Mouse (Mus musculus) liver, adult 2 months (tissue): ENCODE measurements around the gene Ptbp2. TPM values are rescaled to one million over a fixed set of nuclear protein-coding genes. Genes with fewer than 3 reads are reported as not detected.

Experiments
- DNase-seq: peaks from one replicate; pipeline ENCODE4 v3.0.0-alpha.2; 2011; ENCODE audit warnings: low read depth, low spot score; ENCODE audit errors: extremely low read depth
- H3K27ac ChIP-seq: fragments of 200-500 bp; replicated peaks from 2 replicates; pipeline ENCODE4 v1.5.1; 2012; ENCODE audit warnings: low read depth, mild to moderate bottlenecking, control low read depth, inconsistent platforms, low read length; ENCODE audit not compliant: insufficient read depth
- H3K27me3 ChIP-seq: fragments of 200-500 bp; 2 replicates; pipeline ENCODE4 v1.6.1; 2012; ENCODE audit warnings: mild to moderate bottlenecking, moderate library complexity, low read length, inconsistent platforms; ENCODE audit not compliant: control insufficient read depth, insufficient read depth
- H3K36me3 ChIP-seq: fragments of 200-500 bp; 2 replicates; pipeline ENCODE4 v1.6.1; 2012; ENCODE audit warnings: low read length, inconsistent platforms; ENCODE audit not compliant: control insufficient read depth, insufficient read depth
- H3K4me1 ChIP-seq: fragments of 200-500 bp; 2 replicates; pipeline ENCODE4 v1.6.1; 2011; ENCODE audit warnings: low read length; ENCODE audit not compliant: control insufficient read depth, insufficient read depth
- H3K4me3 ChIP-seq: fragments of 200-500 bp; 2 replicates; pipeline ENCODE4 v1.5.1; 2011; ENCODE audit warnings: low read depth, mild to moderate bottlenecking, control low read depth, low read length, moderate library complexity; ENCODE audit not compliant: insufficient read depth
- H3K79me2 ChIP-seq: fragments of 200-500 bp; 2 replicates; pipeline ENCODE4 v1.6.1; 2012; ENCODE audit warnings: inconsistent platforms, mild to moderate bottlenecking, low read length, moderate library complexity; ENCODE audit not compliant: control insufficient read depth, insufficient read depth
- H3K9ac ChIP-seq: fragments of 200-500 bp; 2 replicates; pipeline ENCODE4 v1.6.1; 2012; ENCODE audit warnings: low read depth, mild to moderate bottlenecking, control low read depth, inconsistent platforms, low read length
- CTCF ChIP-seq: fragments of 200-500 bp; IDR thresholded peaks from 2 replicates; pipeline ENCODE4 v1.5.1; 2011; ENCODE audit warnings: low read depth, low read length, control low read depth
- POLR2A ChIP-seq: fragments of 200-500 bp; IDR thresholded peaks from 2 replicates; pipeline ENCODE4 v1.6.1; 2011; ENCODE audit warnings: low read length, control low read depth; ENCODE audit not compliant: insufficient read depth; ENCODE audit errors: extremely low read depth
- WGBS: fragments of 180-500 bp; shearing (Covaris S2); methylation state at CpG from one replicate; pipeline ENCODE4 v1.1.7; 2018; 5-methylcytosine and 5-hydroxymethylcytosine counted together
- polyA plus RNA-seq: library from polyadenylated mRNA; depleted of rRNA; stranded (reverse); fragments of >200 nt; gene quantifications from 2 replicates; pipeline ENCODE4 v1.2.3, GENCODE M21; 2012
- total RNA-seq: library from RNA; depleted of rRNA; stranded (reverse); fragments of >200 nt; gene quantifications from 2 replicates; pipeline ENCODE4 v1.2.3, GENCODE M21; 2014

Ptbp2 gene
- total and polyA plus RNA-seq, 2 experiments = 2.4 to 23.1 TPM

DNA sequence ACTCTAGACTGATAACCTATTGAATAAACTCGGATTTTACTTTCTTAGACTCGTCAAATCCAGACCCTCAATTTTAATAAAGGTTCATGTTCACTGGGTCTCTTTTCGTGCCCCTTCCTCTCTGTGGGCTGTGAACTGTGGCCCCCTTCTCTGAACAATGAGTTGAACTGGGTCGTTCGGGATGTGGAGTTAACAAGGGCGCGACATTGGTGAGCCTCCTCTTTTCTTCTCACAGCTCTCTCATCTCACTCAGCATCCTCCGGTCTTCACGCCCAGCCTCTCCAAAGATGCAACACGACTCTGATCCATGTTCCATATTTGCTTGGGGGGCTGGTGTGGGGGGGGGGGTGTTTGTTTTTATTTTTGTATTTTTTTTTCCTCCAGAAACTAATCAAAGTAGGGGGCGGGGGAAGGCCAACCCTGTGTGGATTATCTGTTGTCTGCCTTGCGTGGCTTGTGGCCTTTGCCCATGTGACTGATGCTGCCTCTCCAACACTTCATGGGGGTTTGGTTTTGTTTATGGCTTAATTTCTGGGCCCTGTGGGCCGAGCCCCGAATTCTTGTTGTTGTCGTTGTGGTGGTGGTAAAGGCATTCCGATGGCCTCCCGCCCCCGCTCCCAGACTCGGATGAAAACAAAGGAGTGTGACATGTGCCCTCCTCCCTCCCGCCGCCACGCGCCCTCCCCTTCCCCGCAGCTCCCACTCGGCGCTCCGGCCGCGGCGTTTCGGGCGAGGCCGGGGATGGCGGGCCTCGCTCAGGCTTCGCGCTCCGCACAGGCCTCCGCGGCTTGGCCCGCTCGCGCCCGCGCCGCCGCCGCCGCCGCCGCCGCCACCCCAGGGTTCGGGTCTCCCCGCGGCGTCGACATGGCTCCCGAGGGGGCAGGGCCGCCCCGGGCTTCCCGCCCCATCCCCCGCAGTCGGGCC is 2.0 kb downstream of the Ptbp2 start:
- H3K27ac ChIP-seq = peak overlapping the region; percentile 10; the same call in 1 of the 2 replicates
- no peaks in the 10 kb centered on the region for H3K36me3 ChIP-seq
- peak overlapping the region; percentile 88 for H3K4me3 ChIP-seq
- peak; percentile 29 for DNase-seq
- peak overlapping the region; percentile 92 for H3K9ac ChIP-seq
- no peak for TF ChIP-seq POLR2A
- TF ChIP-seq CTCF = no peak
- H3K79me2 ChIP-seq = peaks cover 16% of the 10 kb centered on the region
- no peaks in the 10 kb centered on the region for H3K27me3 ChIP-seq
- H3K4me1 ChIP-seq = peaks cover 2% of the 10 kb centered on the region; the same call in 1 of the 2 replicates
- WGBS = 3% methylated on average over 54 of the region's 63 CpGs

DNA sequence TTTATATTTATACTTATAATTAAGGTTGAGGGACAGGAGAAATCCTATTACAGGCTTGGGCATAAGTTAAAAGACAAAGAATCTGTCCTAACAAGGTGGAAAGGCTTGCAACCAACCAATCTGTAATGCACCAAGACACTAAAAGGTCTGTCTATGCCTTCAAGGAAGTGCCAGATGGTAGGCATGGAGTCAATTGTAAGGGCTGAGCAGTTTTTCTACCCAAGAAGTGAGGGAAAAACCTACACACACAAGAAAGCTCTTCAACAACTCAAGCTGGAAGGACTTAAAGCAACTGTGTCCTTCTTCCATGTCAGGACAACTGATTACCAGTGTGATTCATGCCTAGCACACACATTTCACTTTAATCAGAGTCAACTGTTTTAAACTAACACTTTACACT is 3.4 kb downstream of the Ptbp2 start:
- H3K36me3 ChIP-seq = no peaks in the 10 kb centered on the region
- no peak overlapping the region for H3K9ac ChIP-seq
- no peak for DNase-seq
- H3K27ac ChIP-seq = no peak overlapping the region
- H3K27me3 ChIP-seq = no peaks in the 10 kb centered on the region
- peaks cover 17% of the 10 kb centered on the region for H3K79me2 ChIP-seq
- peaks cover 4% of the 10 kb centered on the region; the same call in 1 of the 2 replicates for H3K4me1 ChIP-seq
- TF ChIP-seq CTCF (no peak), POLR2A (no peak)
- no peak overlapping the region for H3K4me3 ChIP-seq

DNA sequence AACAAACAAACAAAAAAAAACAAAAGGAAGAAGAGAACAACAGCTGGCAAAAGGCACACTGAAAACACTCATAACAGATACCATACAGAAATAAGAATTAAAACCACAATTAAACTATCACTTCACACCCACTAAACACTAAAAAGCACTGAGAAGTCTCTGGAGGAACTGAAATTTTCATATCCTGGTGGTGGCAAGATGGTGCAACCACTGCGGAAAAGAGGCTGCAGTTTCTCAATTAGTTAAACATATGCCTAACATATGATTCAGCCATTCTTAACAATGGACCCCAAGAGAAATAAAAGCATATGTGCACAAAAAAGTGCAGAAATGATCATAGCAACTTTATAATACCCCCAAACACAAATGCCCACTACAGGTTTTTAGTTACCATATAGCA is 5.0 kb downstream of the Ptbp2 start:
- no peak for DNase-seq
- 91% methylated on average over 1 of the region's 1 CpGs for WGBS
- Histone ChIP-seq H3K27me3 (no peaks in the 10 kb centered on the region), H3K4me1 (peaks cover 4% of the 10 kb centered on the region; the same call in 1 of the 2 replicates), H3K27ac (no peak overlapping the region), H3K36me3 (no peaks in the 10 kb centered on the region), H3K79me2 (peaks cover 19% of the 10 kb centered on the region), H3K4me3 (no peak overlapping the region), H3K9ac (no peak overlapping the region)
- TF ChIP-seq CTCF (no peak), POLR2A (no peak)

DNA sequence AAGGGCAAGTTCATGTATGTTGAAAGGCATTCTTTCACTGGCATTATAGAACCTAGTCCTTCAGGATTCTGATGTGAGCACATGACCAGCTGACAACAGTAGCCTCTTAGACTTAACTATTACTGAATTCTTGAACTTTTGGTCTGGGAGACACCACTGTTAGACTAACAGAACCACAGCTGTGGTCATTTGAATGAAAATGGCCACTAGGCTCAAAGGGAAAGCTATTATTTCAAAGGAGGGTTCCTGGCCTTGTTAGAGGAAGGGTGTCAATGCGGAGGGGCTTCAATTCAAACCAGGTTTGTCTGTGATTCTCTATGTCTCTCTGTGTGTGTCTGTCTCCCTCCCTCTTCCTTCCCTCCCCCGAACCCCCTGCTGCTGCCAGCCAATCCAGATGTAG is 5.8 kb downstream of the Ptbp2 start:
- no peak for TF ChIP-seq CTCF
- TF ChIP-seq POLR2A = no peak
- Histone ChIP-seq H3K27ac (no peak overlapping the region), H3K4me1 (peaks cover 4% of the 10 kb centered on the region; the same call in 1 of the 2 replicates), H3K4me3 (no peak overlapping the region), H3K27me3 (no peaks in the 10 kb centered on the region), H3K36me3 (no peaks in the 10 kb centered on the region), H3K79me2 (peaks cover 19% of the 10 kb centered on the region), H3K9ac (no peak overlapping the region)
- no peak for DNase-seq
- WGBS = 86% methylated on average over 2 of the region's 2 CpGs

GRCm38 (mm10) chr3:119776129-119776528 is 8.1 kb downstream of the Ptbp2 start:
- TF ChIP-seq CTCF (no peak), POLR2A (no peak)
- Histone ChIP-seq H3K27me3 (no peaks in the 10 kb centered on the region), H3K36me3 (no peaks in the 10 kb centered on the region), H3K4me3 (no peak overlapping the region), H3K79me2 (peaks cover 21% of the 10 kb centered on the region), H3K4me1 (peaks cover 6% of the 10 kb centered on the region; the same call in 1 of the 2 replicates), H3K9ac (no peak overlapping the region), H3K27ac (no peak overlapping the region)
- DNase-seq = peak; percentile 55
- 36% methylated on average over 5 of the region's 5 CpGs for WGBS

- Histone ChIP-seq H3K27ac (no peak overlapping the region), H3K79me2 (peaks cover 14% of the 10 kb centered on the region; the same call in 1 of the 2 replicates), H3K36me3 (no peaks in the 10 kb centered on the region), H3K4me3 (no peak overlapping the region), H3K9ac (no peak overlapping the region), H3K27me3 (no peaks in the 10 kb centered on the region), H3K4me1 (peaks cover 4% of the 10 kb centered on the region; the same call in 1 of the 2 replicates)
- DNase-seq = no peak
- TF ChIP-seq POLR2A (no peak), CTCF (no peak)
- 79% methylated on average over 2 of the region's 2 CpGs for WGBS
Observed at GRCm38 (mm10) chr3:119772789-119773188, 11.5 kb downstream of the Ptbp2 start.
